Mouse (Mus musculus) brain, adult 2 months (tissue): ENCODE data around the gene Nup50.

Experiments used
- DNase-seq: peaks from one replicate; pipeline ENCODE4 v3.0.0; 2011; ENCODE audit warnings: low read depth, low spot score

Gene Nup50

DNA sequence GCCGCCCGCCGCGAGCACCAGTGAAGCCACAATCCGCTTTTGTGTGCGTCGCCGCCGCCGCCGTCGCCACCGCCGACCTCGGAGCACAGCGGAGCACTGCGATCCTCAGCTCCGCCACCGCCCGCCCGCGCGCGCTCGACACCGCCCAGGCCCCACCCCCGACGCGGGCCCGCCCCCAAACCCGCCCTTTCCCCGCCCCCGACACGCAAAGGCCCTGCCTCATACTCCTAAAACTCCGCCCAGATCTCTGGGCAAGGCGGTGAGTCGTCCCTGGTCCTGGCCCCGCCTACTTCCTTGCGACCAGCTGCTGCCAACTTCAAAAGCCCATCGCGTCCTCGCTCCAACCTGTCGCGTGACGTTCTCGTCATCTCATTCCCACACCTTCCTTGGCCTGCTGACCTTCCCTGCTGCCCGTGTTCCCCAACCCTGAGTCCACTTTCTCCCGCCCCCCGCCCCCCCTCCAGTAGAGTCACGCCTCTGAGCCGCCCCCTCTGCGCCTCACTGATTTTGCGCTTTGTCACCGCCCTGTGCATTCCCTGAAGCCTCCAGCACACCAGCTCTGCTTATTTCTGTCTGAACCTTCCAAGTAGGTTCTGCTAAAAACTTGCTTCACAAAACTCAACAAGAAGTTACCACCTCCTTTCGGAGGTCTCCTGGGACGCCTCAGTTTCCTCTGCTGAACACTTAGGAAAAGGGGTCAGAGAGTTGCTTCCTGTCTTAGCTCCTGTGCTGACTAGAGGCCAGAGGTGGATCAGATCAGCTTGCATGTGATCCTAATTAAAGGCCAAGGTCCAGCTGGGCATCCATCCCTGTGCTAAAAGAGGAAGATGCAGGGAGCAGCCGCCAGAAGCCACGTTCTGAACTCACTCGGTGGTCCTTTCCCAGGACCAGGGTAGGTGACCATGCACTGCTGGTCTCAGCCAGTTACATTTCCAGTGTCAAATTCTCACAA is 64.9 kb downstream of the Nup50 start, which contains the start of gene 5031439G07Rik:
Gene 5031439G07Rik (minus strand): TSS at position 678 of the 952 bp plus-strand sequence.
- DNase-seq: peak; percentile 96

DNA sequence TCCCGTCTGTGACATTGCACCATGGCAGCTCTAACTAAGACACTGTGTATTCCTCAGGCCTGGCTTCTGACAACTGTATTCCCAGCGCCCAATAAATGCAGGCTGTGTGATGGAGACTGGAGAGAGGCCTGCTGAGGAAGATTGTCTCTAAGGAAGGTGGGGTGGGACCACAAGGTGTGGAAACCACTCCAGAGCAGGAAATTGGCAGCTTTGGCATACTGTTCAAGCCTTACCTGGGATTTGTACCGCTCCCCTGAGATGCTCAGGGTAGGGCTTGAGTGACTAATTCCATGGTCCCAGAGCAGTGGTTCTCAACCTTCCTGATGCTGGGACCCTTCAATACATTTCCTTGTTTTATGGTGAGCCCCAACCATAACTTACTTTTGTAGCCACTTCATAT is 65.9 kb downstream of the Nup50 start:
- DNase-seq: no peak

- peak; percentile 65 for DNase-seq
Measured at GRCm38 (mm10) chr15:84989771-84990170, 66.6 kb downstream of the Nup50 start.
